Mouse (Mus musculus) liver, adult 2 months (tissue): ENCODE measurements at regions not wholly inside any gene's neighbourhood (a gene's known extent, or its start where the extent isn't known, plus 50 kb on each side); places are given as distances from the start of the nearest gene placed in this dataset.

Source experiments
- DNase-seq: peaks from one replicate; pipeline ENCODE4 v3.0.0-alpha.2; 2011; ENCODE audit warnings: low read depth, low spot score; ENCODE audit errors: extremely low read depth
- H3K27ac ChIP-seq: fragments of 200-500 bp; replicated peaks from 2 replicates; pipeline ENCODE4 v1.5.1; 2012; ENCODE audit warnings: low read depth, mild to moderate bottlenecking, control low read depth, inconsistent platforms, low read length; ENCODE audit not compliant: insufficient read depth
- H3K27me3 ChIP-seq: fragments of 200-500 bp; 2 replicates; pipeline ENCODE4 v1.6.1; 2012; ENCODE audit warnings: mild to moderate bottlenecking, moderate library complexity, low read length, inconsistent platforms; ENCODE audit not compliant: control insufficient read depth, insufficient read depth
- H3K36me3 ChIP-seq: fragments of 200-500 bp; 2 replicates; pipeline ENCODE4 v1.6.1; 2012; ENCODE audit warnings: low read length, inconsistent platforms; ENCODE audit not compliant: control insufficient read depth, insufficient read depth
- H3K4me1 ChIP-seq: fragments of 200-500 bp; 2 replicates; pipeline ENCODE4 v1.6.1; 2011; ENCODE audit warnings: low read length; ENCODE audit not compliant: control insufficient read depth, insufficient read depth
- H3K4me3 ChIP-seq: fragments of 200-500 bp; 2 replicates; pipeline ENCODE4 v1.5.1; 2011; ENCODE audit warnings: low read depth, mild to moderate bottlenecking, control low read depth, low read length, moderate library complexity; ENCODE audit not compliant: insufficient read depth
- H3K79me2 ChIP-seq: fragments of 200-500 bp; 2 replicates; pipeline ENCODE4 v1.6.1; 2012; ENCODE audit warnings: inconsistent platforms, mild to moderate bottlenecking, low read length, moderate library complexity; ENCODE audit not compliant: control insufficient read depth, insufficient read depth
- H3K9ac ChIP-seq: fragments of 200-500 bp; 2 replicates; pipeline ENCODE4 v1.6.1; 2012; ENCODE audit warnings: low read depth, mild to moderate bottlenecking, control low read depth, inconsistent platforms, low read length
- CTCF ChIP-seq: fragments of 200-500 bp; IDR thresholded peaks from 2 replicates; pipeline ENCODE4 v1.5.1; 2011; ENCODE audit warnings: low read depth, low read length, control low read depth
- POLR2A ChIP-seq: fragments of 200-500 bp; IDR thresholded peaks from 2 replicates; pipeline ENCODE4 v1.6.1; 2011; ENCODE audit warnings: low read length, control low read depth; ENCODE audit not compliant: insufficient read depth; ENCODE audit errors: extremely low read depth
- WGBS: fragments of 180-500 bp; shearing (Covaris S2); methylation state at CpG from one replicate; pipeline ENCODE4 v1.1.7; 2018; 5-methylcytosine and 5-hydroxymethylcytosine counted together

DNA sequence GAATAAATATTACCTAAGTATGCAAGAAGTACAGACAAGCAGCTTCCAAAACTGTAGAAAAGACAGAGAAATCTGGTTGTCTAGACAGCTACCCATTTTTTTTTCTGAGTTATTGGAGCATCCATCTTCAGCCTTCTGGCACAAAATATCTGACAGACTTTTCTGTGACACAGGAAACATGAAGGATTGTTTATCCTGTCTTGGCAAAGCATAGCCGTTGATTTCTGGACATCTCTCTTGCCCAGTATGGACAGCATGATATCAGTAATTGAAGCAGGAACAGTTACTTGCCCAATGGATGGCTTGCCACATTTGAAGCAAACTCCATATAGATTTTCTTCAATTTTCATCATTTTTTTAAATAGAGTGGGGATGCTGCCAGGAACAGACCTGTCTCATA lies 96.1 kb upstream of the Naaladl2 start:
- H3K79me2 ChIP-seq = no peaks in the 10 kb centered on the region
- no peak for DNase-seq
- TF ChIP-seq POLR2A = no peak
- no peak for TF ChIP-seq CTCF
- no peak overlapping the region for H3K27ac ChIP-seq
- no peaks in the 10 kb centered on the region for H3K36me3 ChIP-seq
- WGBS = 85% methylated on average over 1 of the region's 1 CpGs
- H3K27me3 ChIP-seq = no peaks in the 10 kb centered on the region
- H3K4me3 ChIP-seq = no peak overlapping the region
- no peak overlapping the region for H3K9ac ChIP-seq
- no peaks in the 10 kb centered on the region for H3K4me1 ChIP-seq

DNA sequence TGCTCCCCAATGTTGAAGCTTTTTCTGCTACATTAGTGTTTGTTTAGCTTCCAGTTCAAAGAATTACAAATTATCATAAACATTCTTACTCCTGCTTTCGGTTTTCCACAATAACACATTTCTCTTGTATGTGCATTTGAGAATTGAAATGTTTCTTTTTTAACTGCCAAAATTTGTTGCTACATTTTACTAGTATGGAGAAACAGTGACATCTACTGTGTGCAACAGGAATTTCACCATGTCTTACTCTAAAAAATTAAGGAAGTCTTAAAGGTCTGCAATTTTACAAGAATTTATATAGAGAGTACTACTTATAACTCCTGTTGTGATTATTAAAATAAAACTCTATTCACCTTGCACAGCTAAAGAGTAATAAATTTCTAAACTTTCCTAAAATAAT lies 76.5 kb upstream of the Naaladl2 start:
- peak; percentile 47 for DNase-seq
- no peak overlapping the region for H3K27ac ChIP-seq

DNA sequence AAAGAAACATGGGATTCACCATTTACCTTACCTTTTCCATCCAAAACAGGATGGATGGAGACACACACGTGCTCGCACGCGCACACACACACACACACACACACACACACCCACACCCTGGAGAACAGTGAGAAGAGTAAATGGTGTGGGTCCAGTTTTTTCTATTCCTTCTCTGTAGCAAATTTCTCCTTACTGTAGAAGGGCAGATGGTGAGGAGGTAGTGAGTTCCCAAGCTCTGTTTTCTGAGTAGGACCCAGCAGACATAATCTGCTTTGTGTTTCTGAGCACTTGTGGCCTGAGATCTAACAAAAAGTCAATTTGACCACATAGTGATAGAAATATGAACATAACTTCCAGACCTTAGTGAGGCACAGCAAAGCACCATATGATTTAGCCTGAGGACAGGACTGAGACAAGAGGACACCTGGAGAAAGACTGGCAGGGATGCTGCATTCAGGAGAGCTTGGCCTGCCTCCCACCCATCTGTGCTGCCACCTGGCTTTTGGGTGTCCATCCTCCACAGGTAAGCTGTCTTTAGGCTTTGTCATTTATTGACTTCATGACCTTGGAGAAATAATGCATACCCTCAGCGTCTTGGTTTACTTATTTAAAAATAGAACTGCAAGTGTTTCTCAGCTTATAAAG lies 64.1 kb upstream of the Naaladl2 start:
- no peaks in the 10 kb centered on the region for H3K4me1 ChIP-seq
- H3K9ac ChIP-seq = no peak overlapping the region
- no peaks in the 10 kb centered on the region for H3K36me3 ChIP-seq
- DNase-seq = no peak
- no peak overlapping the region for H3K4me3 ChIP-seq
- WGBS = 90% methylated on average over 5 of the region's 5 CpGs
- H3K27me3 ChIP-seq = no peaks in the 10 kb centered on the region
- H3K79me2 ChIP-seq = no peaks in the 10 kb centered on the region
- TF ChIP-seq POLR2A (no peak), CTCF (no peak)
- no peak overlapping the region for H3K27ac ChIP-seq

More for the DNA sequence above, 76.5 kb upstream of the Naaladl2 start:
- TF ChIP-seq POLR2A = no peak
- TF ChIP-seq CTCF = peak; percentile 56
- Histone ChIP-seq H3K36me3 (no peaks in the 10 kb centered on the region), H3K79me2 (no peaks in the 10 kb centered on the region), H3K27me3 (no peaks in the 10 kb centered on the region), H3K4me1 (no peaks in the 10 kb centered on the region), H3K4me3 (no peak overlapping the region), H3K9ac (no peak overlapping the region)
- WGBS = 45% methylated on average over 1 of the region's 1 CpGs
